Mouse (Mus musculus): Measurements from ENCODE around the gene Slc6a9.

- TF ChIP-seq CTCF (IDR thresholded peaks at IDR 0.05; ENCODE audit: low read depth) (no peak), EP300 (IDR thresholded peaks at IDR 0.05; ENCODE audit: low read depth) (no peak)
These were observed 12.7 kb downstream of the Slc6a9 start for GRCm38 (mm10) chr4:117847011-117847410.
